8 mouse cellular contexts compared by ENCODE assay signal in genomic region chr7:28374647-28375046, GRCm38 (mm10). TPM values are rescaled to one million over a fixed set of nuclear protein-coding genes. Genes with fewer than 3 reads are reported as not detected.
DNase-seq lines count a peak whose midpoint lies in the region; ATAC-seq lines count a peak whose summit lies in the region.

No protein-coding gene starts in this region.

- H3K36me3 ChIP-seq in kidney, embryonic 15.5 days = peaks cover 10% of the 10 kb centered on the region; the same call in 1 of the 2 replicates
- H3K36me3 ChIP-seq in forebrain, embryonic 15.5 days = no peaks in the 10 kb centered on the region
- H3K36me3 ChIP-seq in liver, embryonic 16.5 days (ENCODE audit: control insufficient read depth, insufficient read depth) = peaks cover 4% of the 10 kb centered on the region; the same call in 1 of the 2 replicates

- H3K4me2 ChIP-seq in kidney, embryonic 15.5 days = peak overlapping the region; percentile 88
- no peak overlapping the region for H3K4me2 ChIP-seq in forebrain, embryonic 15.5 days (replicated peaks)
- H3K4me2 ChIP-seq in liver, embryonic 16.5 days (ENCODE audit: low read depth, low read length) = peak overlapping the region; percentile 96

- no peaks in the 10 kb centered on the region for H3K27me3 ChIP-seq in kidney, embryonic 15.5 days
- H3K27me3 ChIP-seq in forebrain, embryonic 15.5 days = no peaks in the 10 kb centered on the region
- peaks cover 7% of the 10 kb centered on the region for H3K27me3 ChIP-seq in liver, embryonic 16.5 days (ENCODE audit: control insufficient read depth, insufficient read depth, low read depth, low read length)

- H3K4me3 ChIP-seq in kidney, embryonic 15.5 days (replicated peaks) = peak overlapping the region; percentile 75; the same call in 1 of the 2 replicates
- H3K4me3 ChIP-seq in forebrain, embryonic 15.5 days = no peak overlapping the region
- no peak overlapping the region for H3K4me3 ChIP-seq in liver, embryonic 16.5 days (ENCODE audit: low read depth, low read length)

- H3K4me1 ChIP-seq in kidney, embryonic 15.5 days = peaks cover 73% of the 10 kb centered on the region
- H3K4me1 ChIP-seq in forebrain, embryonic 15.5 days = peaks cover 67% of the 10 kb centered on the region
- H3K4me1 ChIP-seq in liver, embryonic 16.5 days (ENCODE audit: control insufficient read depth, low read depth, low read length) = peaks cover 73% of the 10 kb centered on the region

- ATAC-seq in kidney, embryonic 15.5 days (replicated peaks; ENCODE audit: low FRiP score) = no peak
- ATAC-seq in forebrain, embryonic 15.5 days (replicated peaks) = no peak
- no peak for ATAC-seq in liver, embryonic 16.5 days (ENCODE audit: low read depth)

- DNase-seq in kidney, postnatal 14 days = no peak
- peak; percentile 29 for DNase-seq in Muller cell, postnatal 12 days (ENCODE audit: inconsistent ontology term)
- DNase-seq in frontal cortex, postnatal 14 days (ENCODE audit: low spot score in 2 of 2) = no peak
- DNase-seq in cerebellum, adult 9-10 months = no peak
- no peak for DNase-seq in embryo, embryonic 10 days (ENCODE audit: low spot score)

- peak overlapping the region; percentile 57; the same call in 1 of the 2 replicates for H3K9ac ChIP-seq in kidney, embryonic 15.5 days
- H3K9ac ChIP-seq in forebrain, embryonic 15.5 days (replicated peaks) = no peak overlapping the region
- H3K9ac ChIP-seq in liver, embryonic 16.5 days (ENCODE audit: low read depth, low read length) = peak overlapping the region; percentile 77; the same call in 1 of the 2 replicates

- no peaks in the 10 kb centered on the region for H3K9me3 ChIP-seq in kidney, embryonic 15.5 days (replicated peaks)
- H3K9me3 ChIP-seq in forebrain, embryonic 15.5 days = no peaks in the 10 kb centered on the region
- no peaks in the 10 kb centered on the region for H3K9me3 ChIP-seq in liver, embryonic 16.5 days (replicated peaks; ENCODE audit: control insufficient read depth, low read length)

- H3K27ac ChIP-seq in kidney, embryonic 15.5 days = peak overlapping the region; percentile 100
- peak overlapping the region; percentile 95; the same call in 1 of the 2 replicates for H3K27ac ChIP-seq in forebrain, embryonic 15.5 days (replicated peaks)
- peak overlapping the region; percentile 96 for H3K27ac ChIP-seq in liver, embryonic 16.5 days (ENCODE audit: low read length)

- 76% methylated on average over 10 of the region's 10 CpGs for WGBS in kidney, embryonic 15.5 days
- WGBS in forebrain, embryonic 15.5 days = 78% methylated on average over 10 of the region's 10 CpGs
- 46% methylated on average over 10 of the region's 10 CpGs for WGBS in liver, embryonic 16.5 days (ENCODE audit: insufficient replicate concordance)

RNA-seq across cellular contexts. Expression of gene Plekhg2, which starts 2.2 kb away (rescaled TPM):
- polyA plus RNA-seq in kidney, embryonic 15.5 days (2015; fragmentation: Nextera tagmentation; extraction: Ambion mirVana) = 69.9 and 84.6 TPM in 2 replicates
- polyA plus RNA-seq in forebrain, embryonic 15.5 days (2015; fragmentation: Nextera tagmentation; extraction: Ambion mirVana) = 42.8 and 47.8 TPM in 2 replicates
- polyA plus RNA-seq in liver, embryonic 16.5 days (2015; fragmentation: Nextera tagmentation; extraction: Ambion mirVana) = 4.8 and 6.3 TPM in 2 replicates

RNA-seq across cellular contexts. Expression of gene Zfp36, which starts 5.4 kb away (rescaled TPM):
- 16.2 TPM in 2 replicates for polyA plus RNA-seq in kidney, embryonic 15.5 days (2015; fragmentation: Nextera tagmentation; extraction: Ambion mirVana)
- 5.6 and 5.7 TPM in 2 replicates for polyA plus RNA-seq in forebrain, embryonic 15.5 days (2015; fragmentation: Nextera tagmentation; extraction: Ambion mirVana)
- polyA plus RNA-seq in liver, embryonic 16.5 days (2015; fragmentation: Nextera tagmentation; extraction: Ambion mirVana) = 7.9 and 10.8 TPM in 2 replicates

RNA-seq across cellular contexts. Expression of gene Med29, which starts 17.9 kb away (rescaled TPM):
- 52.6 and 57.7 TPM in 2 replicates for polyA plus RNA-seq in kidney, embryonic 15.5 days (2015; fragmentation: Nextera tagmentation; extraction: Ambion mirVana)
- 44.6 and 46.9 TPM in 2 replicates for polyA plus RNA-seq in forebrain, embryonic 15.5 days (2015; fragmentation: Nextera tagmentation; extraction: Ambion mirVana)
- 20.5 and 21.6 TPM in 2 replicates for polyA plus RNA-seq in liver, embryonic 16.5 days (2015; fragmentation: Nextera tagmentation; extraction: Ambion mirVana)

RNA-seq across cellular contexts. Expression of gene Paf1, which starts 18.1 kb away (rescaled TPM):
- 86.8 and 100 TPM in 2 replicates for polyA plus RNA-seq in kidney, embryonic 15.5 days (2015; fragmentation: Nextera tagmentation; extraction: Ambion mirVana)
- 98.0 and 106 TPM in 2 replicates for polyA plus RNA-seq in forebrain, embryonic 15.5 days (2015; fragmentation: Nextera tagmentation; extraction: Ambion mirVana)
- 24.7 and 25.8 TPM in 2 replicates for polyA plus RNA-seq in liver, embryonic 16.5 days (2015; fragmentation: Nextera tagmentation; extraction: Ambion mirVana)

RNA-seq across cellular contexts. Expression of gene Rps16, which starts 24.2 kb away (rescaled TPM):
- polyA plus RNA-seq in kidney, embryonic 15.5 days (2015; fragmentation: Nextera tagmentation; extraction: Ambion mirVana) = 995 and 1,159 TPM in 2 replicates
- 514 and 544 TPM in 2 replicates for polyA plus RNA-seq in forebrain, embryonic 15.5 days (2015; fragmentation: Nextera tagmentation; extraction: Ambion mirVana)
- polyA plus RNA-seq in liver, embryonic 16.5 days (2015; fragmentation: Nextera tagmentation; extraction: Ambion mirVana) = 531 and 598 TPM in 2 replicates
